Mouse (Mus musculus): Measurements from ENCODE around the gene AC124108.1. TPM values are rescaled to one million over a fixed set of nuclear protein-coding genes. Genes with fewer than 3 reads are reported as not detected.

Gene AC124108.1
- polyA plus RNA-seq, 1 experiment from 2014 or later: not detected

DNA sequence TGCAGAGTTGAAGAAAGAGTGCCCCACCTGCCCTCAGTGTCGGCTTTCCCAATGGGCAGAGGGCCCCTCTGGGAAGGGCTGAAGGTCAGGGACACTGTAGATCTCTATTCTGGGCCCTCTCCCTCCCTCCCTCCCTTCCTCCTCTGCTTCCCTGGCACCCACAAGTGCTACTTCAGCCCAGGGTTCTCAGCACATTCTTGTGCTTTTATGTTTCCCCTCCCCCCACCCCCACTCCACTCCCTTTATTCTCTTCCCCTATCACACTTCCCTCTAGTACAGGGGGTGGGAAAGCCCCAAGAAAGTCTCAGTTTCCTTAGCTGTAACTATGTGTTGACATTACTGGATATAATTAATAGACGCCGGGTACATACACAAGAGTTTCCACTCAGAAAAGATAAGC lies 3.4 kb downstream of the AC124108.1 start:
- Histone ChIP-seq H3K9me3 (replicated peaks) (no peaks in the 10 kb centered on the region), H3K4me3 (no peak overlapping the region), H3K27ac (ENCODE audit: poor library complexity, severe bottlenecking) (no peak overlapping the region), H3K27me3 (replicated peaks) (peaks cover 92% of the 10 kb centered on the region), H3K9ac (no peak overlapping the region), H3K36me3 (no peaks in the 10 kb centered on the region), H3K4me2 (no peak overlapping the region), H3K4me1 (replicated peaks) (peaks cover 44% of the 10 kb centered on the region)
- WGBS: 42% methylated on average over 3 of the region's 3 CpGs
- ATAC-seq (ENCODE audit: insufficient number of reproducible peaks, low FRiP score): no peak

DNA sequence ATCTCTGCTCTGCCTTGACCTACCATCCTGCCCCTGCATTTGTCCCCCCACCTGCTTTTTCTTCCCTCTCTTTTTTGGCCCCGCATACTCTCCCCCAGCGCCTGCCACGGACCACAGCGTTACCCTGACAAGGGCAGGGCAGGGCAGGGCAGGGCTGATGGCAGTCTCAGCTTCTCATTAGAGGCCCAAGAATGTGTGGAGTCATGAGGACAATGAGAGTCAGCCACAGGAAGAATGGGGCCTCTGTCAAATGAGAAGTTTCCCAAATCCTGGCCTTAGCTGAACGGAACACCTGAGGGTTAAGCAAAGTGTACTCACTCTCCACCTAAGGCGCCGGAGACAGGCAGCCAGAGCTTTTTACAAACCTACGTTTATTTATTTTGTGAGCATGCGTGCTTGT lies 3.8 kb downstream of the AC124108.1 start:
- H3K36me3 ChIP-seq: no peaks in the 10 kb centered on the region
- peaks cover 92% of the 10 kb centered on the region for H3K27me3 ChIP-seq (replicated peaks)
- H3K9ac ChIP-seq: no peak overlapping the region
- H3K27ac ChIP-seq (ENCODE audit: poor library complexity, severe bottlenecking): no peak overlapping the region
- no peak overlapping the region for H3K4me2 ChIP-seq
- WGBS: 66% methylated on average over 9 of the region's 9 CpGs
- H3K9me3 ChIP-seq (replicated peaks): no peaks in the 10 kb centered on the region
- H3K4me3 ChIP-seq: no peak overlapping the region
- peaks cover 45% of the 10 kb centered on the region for H3K4me1 ChIP-seq (replicated peaks)
- ATAC-seq (ENCODE audit: insufficient number of reproducible peaks, low FRiP score): no peak

DNA sequence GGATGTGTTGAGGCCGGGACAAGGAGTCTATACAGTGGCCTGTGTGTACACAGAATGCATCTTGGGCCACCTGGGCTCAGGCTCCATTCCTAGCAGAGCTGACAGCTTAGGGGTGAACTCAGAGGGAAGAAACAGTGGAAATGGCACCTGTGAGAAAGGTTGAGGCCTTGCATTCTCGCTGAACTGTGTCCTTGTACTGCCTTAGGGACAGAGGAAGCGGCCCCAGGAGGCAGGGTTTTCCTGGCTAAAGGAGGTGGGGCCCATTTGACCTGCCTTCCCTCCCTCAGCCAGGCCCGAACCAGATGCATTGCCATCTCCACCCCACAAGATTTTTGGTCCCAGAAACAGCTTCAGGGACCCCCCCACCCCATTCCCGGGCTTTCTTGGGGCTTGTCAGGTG lies 4.4 kb downstream of the AC124108.1 start:
- H3K27me3 ChIP-seq (replicated peaks): peaks cover 92% of the 10 kb centered on the region
- H3K4me3 ChIP-seq: no peak overlapping the region
- H3K36me3 ChIP-seq: no peaks in the 10 kb centered on the region
- no peaks in the 10 kb centered on the region for H3K9me3 ChIP-seq (replicated peaks)
- ATAC-seq (ENCODE audit: insufficient number of reproducible peaks, low FRiP score): no peak
- 52% methylated on average over 5 of the region's 5 CpGs for WGBS
- no peak overlapping the region for H3K4me2 ChIP-seq
- no peak overlapping the region for H3K9ac ChIP-seq
- no peak overlapping the region for H3K27ac ChIP-seq (ENCODE audit: poor library complexity, severe bottlenecking)
- peaks cover 45% of the 10 kb centered on the region for H3K4me1 ChIP-seq (replicated peaks)

DNA sequence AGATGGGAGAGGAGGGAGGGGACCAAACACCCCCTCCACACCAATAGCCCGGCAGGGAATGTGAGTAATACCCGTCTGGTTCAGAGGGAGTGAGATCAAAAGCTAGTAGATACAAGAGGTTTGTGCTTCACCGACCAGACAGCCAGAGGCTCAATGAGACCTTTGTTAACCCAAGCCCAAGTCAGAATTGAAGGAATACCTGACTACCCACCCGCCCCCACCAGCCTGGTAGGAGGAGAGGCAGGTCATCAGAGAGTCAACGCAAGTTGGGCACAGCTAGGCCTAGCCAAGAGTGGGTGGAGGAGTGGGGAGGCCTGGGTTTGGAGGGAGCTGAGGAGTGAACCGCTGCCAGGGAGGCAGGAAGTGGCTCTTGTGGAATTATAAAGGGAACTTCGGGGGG lies 5.1 kb downstream of the AC124108.1 start:
- no peaks in the 10 kb centered on the region for H3K9me3 ChIP-seq (replicated peaks)
- 44% methylated on average over 7 of the region's 7 CpGs for WGBS
- peaks cover 92% of the 10 kb centered on the region for H3K27me3 ChIP-seq (replicated peaks)
- no peak overlapping the region for H3K4me2 ChIP-seq
- peaks cover 39% of the 10 kb centered on the region for H3K4me1 ChIP-seq (replicated peaks)
- H3K4me3 ChIP-seq: no peak overlapping the region
- H3K36me3 ChIP-seq: no peaks in the 10 kb centered on the region
- ATAC-seq (ENCODE audit: insufficient number of reproducible peaks, low FRiP score): no peak
- no peak overlapping the region for H3K27ac ChIP-seq (ENCODE audit: poor library complexity, severe bottlenecking)
- H3K9ac ChIP-seq: no peak overlapping the region

DNA sequence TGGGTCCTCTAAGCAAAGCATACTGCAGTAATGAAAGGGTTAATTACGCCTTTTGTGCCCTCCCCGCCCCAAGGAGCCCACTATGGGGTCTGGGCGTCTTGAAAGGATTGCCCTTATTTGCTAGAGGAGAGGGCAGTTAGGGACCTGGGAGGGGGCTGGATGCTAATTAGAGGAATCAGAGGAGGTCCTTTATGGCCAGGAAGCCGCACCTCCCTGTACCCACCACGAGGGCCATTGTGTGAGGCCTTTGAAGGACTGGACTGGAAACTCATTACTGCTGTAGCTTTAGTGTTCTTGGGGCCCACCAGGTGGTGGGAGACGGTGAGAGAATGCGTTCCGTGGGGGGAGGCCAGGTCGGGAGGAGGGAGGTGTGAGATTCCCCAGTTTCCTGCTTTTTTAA lies 6.4 kb downstream of the AC124108.1 start:
- no peak overlapping the region for H3K4me3 ChIP-seq
- no peak overlapping the region for H3K27ac ChIP-seq (ENCODE audit: poor library complexity, severe bottlenecking)
- H3K4me1 ChIP-seq (replicated peaks): peaks cover 30% of the 10 kb centered on the region
- WGBS: 17% methylated on average over 9 of the region's 9 CpGs
- H3K27me3 ChIP-seq (replicated peaks): peaks cover 91% of the 10 kb centered on the region
- no peak overlapping the region for H3K4me2 ChIP-seq
- H3K36me3 ChIP-seq: no peaks in the 10 kb centered on the region
- no peaks in the 10 kb centered on the region for H3K9me3 ChIP-seq (replicated peaks)
- no peak overlapping the region for H3K9ac ChIP-seq
- no peak for ATAC-seq (ENCODE audit: insufficient number of reproducible peaks, low FRiP score)

DNA sequence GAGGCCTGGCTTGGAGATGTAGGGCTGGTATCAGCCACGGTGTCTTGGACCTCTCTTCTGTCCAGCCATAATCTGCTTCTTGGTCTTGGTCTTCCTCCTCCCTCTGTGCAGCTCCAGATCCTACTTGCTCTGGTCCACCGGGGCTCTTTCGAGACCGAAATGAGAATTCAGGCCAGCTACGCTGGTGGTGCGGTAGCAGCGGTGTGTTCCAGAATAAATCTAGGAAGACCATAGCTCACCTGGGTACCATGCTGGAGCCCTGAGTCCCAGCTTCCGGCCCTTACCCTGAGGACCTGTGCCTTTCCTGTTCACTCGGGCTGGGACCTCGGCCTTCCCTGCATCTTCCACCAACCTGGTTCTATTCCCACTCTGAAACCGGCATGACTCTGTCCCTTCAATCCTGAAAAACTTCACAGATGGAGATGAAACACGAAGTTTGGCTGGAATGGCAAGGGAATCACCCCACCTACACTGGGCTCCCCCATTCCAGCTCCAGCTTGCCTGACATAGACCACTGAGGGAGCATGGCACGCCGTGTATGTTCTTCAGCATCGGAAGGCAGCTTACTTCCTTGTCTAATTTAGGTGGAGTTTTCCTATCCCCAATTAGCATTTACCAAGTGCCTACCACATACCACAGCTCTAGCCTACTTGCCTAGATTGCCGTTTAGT lies 7.3 kb downstream of the AC124108.1 start:
- H3K36me3 ChIP-seq: no peaks in the 10 kb centered on the region
- no peak overlapping the region for H3K27ac ChIP-seq (ENCODE audit: poor library complexity, severe bottlenecking)
- ATAC-seq (ENCODE audit: insufficient number of reproducible peaks, low FRiP score): no peak
- peaks cover 89% of the 10 kb centered on the region for H3K27me3 ChIP-seq (replicated peaks)
- H3K9ac ChIP-seq: no peak overlapping the region
- WGBS: 82% methylated on average over 16 of the region's 16 CpGs
- H3K9me3 ChIP-seq (replicated peaks): no peaks in the 10 kb centered on the region
- H3K4me1 ChIP-seq (replicated peaks): peaks cover 30% of the 10 kb centered on the region
- no peak overlapping the region for H3K4me3 ChIP-seq
- no peak overlapping the region for H3K4me2 ChIP-seq

DNA sequence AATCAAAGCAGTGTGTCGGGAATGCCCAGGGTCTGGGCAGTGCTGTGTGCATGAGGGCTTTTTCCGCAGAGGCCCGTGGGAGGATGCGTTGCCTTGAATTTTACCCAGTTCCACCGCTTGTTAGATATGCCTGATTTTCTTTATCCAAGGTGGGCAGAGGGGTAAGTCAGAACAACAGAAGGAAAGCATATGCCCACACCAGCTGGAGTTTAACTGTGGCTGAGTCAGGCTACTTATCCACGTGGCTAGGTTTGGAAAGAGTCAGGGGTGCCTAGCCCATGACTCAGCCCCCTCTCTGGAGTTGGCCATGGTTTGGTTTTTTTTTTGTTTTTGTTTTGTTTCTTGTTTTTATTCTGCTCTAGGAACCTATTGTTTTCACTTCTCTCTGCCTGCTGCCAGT lies 8.0 kb downstream of the AC124108.1 start:
- Histone ChIP-seq H3K9ac (no peak overlapping the region), H3K27ac (ENCODE audit: poor library complexity, severe bottlenecking) (no peak overlapping the region), H3K27me3 (replicated peaks) (peaks cover 89% of the 10 kb centered on the region), H3K9me3 (replicated peaks) (no peaks in the 10 kb centered on the region), H3K36me3 (no peaks in the 10 kb centered on the region), H3K4me3 (no peak overlapping the region), H3K4me1 (replicated peaks) (peaks cover 29% of the 10 kb centered on the region), H3K4me2 (no peak overlapping the region)
- ATAC-seq (ENCODE audit: insufficient number of reproducible peaks, low FRiP score): no peak
- 66% methylated on average over 6 of the region's 6 CpGs for WGBS

DNA sequence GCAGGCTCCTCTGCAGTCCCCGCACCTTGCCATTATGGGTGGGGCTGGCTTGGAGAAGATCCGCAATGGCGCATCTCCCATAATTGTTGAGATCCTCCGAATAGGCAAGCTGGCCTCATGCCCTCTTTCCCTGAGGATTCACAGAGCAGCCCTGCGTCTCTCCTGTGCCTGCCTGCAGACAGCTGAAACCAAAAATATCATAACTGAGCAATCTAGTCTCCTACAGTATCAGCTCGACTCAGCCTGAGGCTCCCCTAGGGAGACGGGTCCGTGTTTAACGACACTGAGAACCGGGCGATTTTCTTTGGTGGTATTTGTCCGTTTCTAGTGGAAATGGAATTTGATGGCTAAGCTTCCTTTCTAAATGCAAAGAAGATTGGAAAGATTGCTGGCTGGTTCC lies 8.7 kb downstream of the AC124108.1 start:
- no peak for ATAC-seq (ENCODE audit: insufficient number of reproducible peaks, low FRiP score)
- peak overlapping the region; percentile 55 for H3K4me2 ChIP-seq
- 10% methylated on average over 12 of the region's 12 CpGs for WGBS
- H3K4me3 ChIP-seq: no peak overlapping the region
- no peak overlapping the region for H3K27ac ChIP-seq (ENCODE audit: poor library complexity, severe bottlenecking)
- peaks cover 22% of the 10 kb centered on the region for H3K4me1 ChIP-seq (replicated peaks)
- H3K36me3 ChIP-seq: no peaks in the 10 kb centered on the region
- H3K9me3 ChIP-seq (replicated peaks): no peaks in the 10 kb centered on the region
- peaks cover 87% of the 10 kb centered on the region for H3K27me3 ChIP-seq (replicated peaks)
- no peak overlapping the region for H3K9ac ChIP-seq

DNA sequence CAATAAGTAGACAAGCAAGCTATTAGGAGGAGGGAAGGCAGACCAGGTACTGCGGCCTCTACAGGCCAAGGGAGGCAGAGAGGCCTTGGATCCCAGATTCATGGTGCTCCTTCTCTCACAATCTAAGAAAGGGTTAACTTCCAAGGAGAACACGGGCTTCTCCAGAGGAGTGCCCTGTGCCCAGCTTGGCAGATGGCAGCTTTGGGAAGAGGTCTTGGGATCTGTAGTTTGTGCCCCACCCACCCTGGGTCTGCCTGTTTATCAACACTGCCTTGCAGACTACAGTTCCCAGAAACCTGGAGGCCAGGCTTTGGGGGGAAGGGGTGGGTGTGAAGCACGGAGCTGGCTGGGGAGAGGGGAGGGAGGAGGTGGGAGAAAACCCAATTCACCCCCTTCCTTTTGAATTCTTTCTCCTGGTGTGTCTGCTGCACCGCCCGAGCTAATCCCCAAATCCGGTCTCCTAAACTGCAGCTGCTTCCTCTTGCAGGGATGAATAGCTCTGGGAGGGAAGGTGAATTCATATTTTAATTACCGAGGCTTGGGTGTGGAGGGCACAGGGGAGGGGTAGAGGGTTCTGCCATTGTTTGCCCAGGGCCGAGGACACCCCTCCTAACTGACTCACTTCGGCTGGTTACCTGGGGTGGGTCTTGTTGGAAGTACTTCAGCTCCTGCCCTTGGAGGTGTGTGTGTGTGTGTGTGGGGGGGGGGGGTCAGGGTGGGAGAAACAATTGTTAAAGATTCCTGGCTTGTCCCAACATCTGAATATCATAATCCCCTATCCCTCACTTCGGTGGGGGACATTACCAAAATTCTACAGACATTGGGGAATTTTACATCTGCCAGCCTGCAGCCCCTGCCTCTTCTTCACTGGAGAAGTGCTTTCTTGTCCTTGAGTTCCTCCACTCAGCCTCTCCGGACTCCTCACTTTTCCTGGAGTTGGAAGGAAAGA lies 9.6 kb downstream of the AC124108.1 start:
- H3K9me3 ChIP-seq (replicated peaks): no peaks in the 10 kb centered on the region
- 23% methylated on average over 11 of the region's 11 CpGs for WGBS
- H3K9ac ChIP-seq: no peak overlapping the region
- H3K27me3 ChIP-seq (replicated peaks): peaks cover 79% of the 10 kb centered on the region
- H3K4me1 ChIP-seq (replicated peaks): peaks cover 20% of the 10 kb centered on the region
- no peaks in the 10 kb centered on the region for H3K36me3 ChIP-seq
- no peak overlapping the region for H3K4me3 ChIP-seq
- ATAC-seq (ENCODE audit: insufficient number of reproducible peaks, low FRiP score): no peak
- peak overlapping the region; percentile 55 for H3K4me2 ChIP-seq
- no peak overlapping the region for H3K27ac ChIP-seq (ENCODE audit: poor library complexity, severe bottlenecking)

DNA sequence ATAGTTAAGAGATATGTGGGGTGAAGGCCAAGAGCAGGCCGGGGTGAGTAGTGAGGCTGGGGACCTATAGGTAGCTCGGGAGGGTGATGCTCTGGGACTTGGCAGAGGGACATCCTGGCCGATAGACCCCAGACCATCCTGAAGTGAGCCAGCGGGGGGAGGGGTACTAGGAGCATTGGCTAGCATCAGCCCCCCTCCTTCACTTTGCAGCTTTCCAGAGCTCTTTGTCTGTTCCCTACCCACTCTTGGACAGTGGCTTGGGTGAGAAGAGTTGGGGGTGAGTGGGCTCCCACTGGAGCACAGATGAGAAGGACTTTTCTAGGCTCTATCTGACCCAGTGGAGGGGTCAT lies 10.2 kb downstream of the AC124108.1 start:
- Histone ChIP-seq H3K4me1 (replicated peaks) (peaks cover 25% of the 10 kb centered on the region), H3K27ac (ENCODE audit: poor library complexity, severe bottlenecking) (no peak overlapping the region), H3K9ac (no peak overlapping the region), H3K36me3 (no peaks in the 10 kb centered on the region), H3K4me2 (no peak overlapping the region), H3K9me3 (replicated peaks) (no peaks in the 10 kb centered on the region), H3K27me3 (replicated peaks) (peaks cover 75% of the 10 kb centered on the region), H3K4me3 (no peak overlapping the region)
- no peak for ATAC-seq (ENCODE audit: insufficient number of reproducible peaks, low FRiP score)
- WGBS: 22% methylated on average over 4 of the region's 4 CpGs

DNA sequence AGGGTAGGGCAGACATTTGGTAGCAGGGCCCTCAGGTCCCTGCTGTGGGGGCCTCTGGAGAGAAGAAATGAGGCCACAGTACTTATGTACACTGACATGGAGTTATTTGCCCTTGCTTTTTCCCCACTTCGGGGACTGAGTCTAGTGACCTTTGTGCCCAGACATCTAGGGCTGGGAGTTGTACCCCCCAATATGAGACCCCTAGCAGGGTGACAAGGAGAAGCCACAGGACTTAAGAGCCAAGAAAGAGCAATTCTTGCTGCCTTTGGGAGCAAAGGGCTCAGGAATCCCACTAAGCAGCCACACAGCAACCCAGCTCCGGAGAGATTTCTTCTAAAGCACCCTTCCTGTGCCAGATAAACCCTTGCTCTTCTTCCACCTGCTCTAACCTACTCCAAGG lies 10.7 kb downstream of the AC124108.1 start:
- Histone ChIP-seq H3K9ac (no peak overlapping the region), H3K4me3 (no peak overlapping the region), H3K4me1 (replicated peaks) (peaks cover 28% of the 10 kb centered on the region), H3K9me3 (replicated peaks) (no peaks in the 10 kb centered on the region), H3K27me3 (replicated peaks) (peaks cover 70% of the 10 kb centered on the region), H3K27ac (ENCODE audit: poor library complexity, severe bottlenecking) (no peak overlapping the region), H3K4me2 (no peak overlapping the region), H3K36me3 (no peaks in the 10 kb centered on the region)
- no peak for ATAC-seq (ENCODE audit: insufficient number of reproducible peaks, low FRiP score)
- WGBS: 59% methylated on average over 2 of the region's 2 CpGs
